Mouse (Mus musculus) lung, embryonic 15.5 days (tissue): Measurements from ENCODE around the gene Mdfic. TPM values are rescaled to one million over a fixed set of nuclear protein-coding genes. Genes with fewer than 3 reads are reported as not detected.
A peak's percentile ranks its signal among the peaks of the same experiment; 100 is the strongest.

Experiments
- ATAC-seq: fragments of 200-750 bp; cut with Nextera tagmentation; 2 replicates; pipeline ENCODE4 v1.8.0; 2017; ENCODE audit warnings: moderate number of reproducible peaks, borderline replicate concordance; ENCODE audit not compliant: low FRiP score, low TSS enrichment; ENCODE audit errors: extremely low read depth
- H3K27ac ChIP-seq: fragments of 300-500 bp; sonication (generic); 2 replicates; pipeline ENCODE4 v1.5.1; 2015; ENCODE audit warnings: moderate library complexity, mild to moderate bottlenecking, inconsistent platforms
- H3K27me3 ChIP-seq: fragments of 300-500 bp; sonication (generic); 2 replicates; pipeline ENCODE4 v1.6.1; 2015; ENCODE audit warnings: inconsistent platforms
- H3K36me3 ChIP-seq: fragments of 300-500 bp; sonication (generic); 2 replicates; pipeline ENCODE4 v1.6.1; 2015; ENCODE audit warnings: inconsistent platforms
- H3K4me1 ChIP-seq: fragments of 300-500 bp; sonication (generic); 2 replicates; pipeline ENCODE4 v1.6.1; 2015; ENCODE audit warnings: inconsistent platforms
- H3K4me2 ChIP-seq: fragments of 300-500 bp; sonication (generic); 2 replicates; pipeline ENCODE4 v1.6.1; 2015; ENCODE audit warnings: inconsistent platforms, mild to moderate bottlenecking, moderate library complexity
- H3K4me3 ChIP-seq: fragments of 300-500 bp; sonication (generic); 2 replicates; pipeline ENCODE4 v1.5.1; 2015; ENCODE audit warnings: mild to moderate bottlenecking, inconsistent platforms
- H3K9ac ChIP-seq: fragments of 300-500 bp; sonication (generic); 2 replicates; pipeline ENCODE4 v1.6.1; 2015; ENCODE audit warnings: inconsistent platforms
- H3K9me3 ChIP-seq: fragments of 300-500 bp; sonication (generic); 2 replicates; pipeline ENCODE4 v1.6.1; 2016; ENCODE audit warnings: inconsistent platforms
- WGBS: fragments of 180-500 bp; shearing (Covaris S2); methylation state at CpG from one replicate; pipeline ENCODE4 v1.1.7; 2015; 5-methylcytosine and 5-hydroxymethylcytosine counted together
- polyA plus RNA-seq: library from polyadenylated mRNA; unstranded; fragments of >200 nt; fragmentation: Nextera tagmentation; extraction: Ambion mirVana; gene quantifications from 2 replicates; pipeline ENCODE4 v1.2.1, GENCODE M21; 2015

Gene Mdfic
- polyA plus RNA-seq, 1 experiment from 2014 or later: 9.9 TPM

DNA sequence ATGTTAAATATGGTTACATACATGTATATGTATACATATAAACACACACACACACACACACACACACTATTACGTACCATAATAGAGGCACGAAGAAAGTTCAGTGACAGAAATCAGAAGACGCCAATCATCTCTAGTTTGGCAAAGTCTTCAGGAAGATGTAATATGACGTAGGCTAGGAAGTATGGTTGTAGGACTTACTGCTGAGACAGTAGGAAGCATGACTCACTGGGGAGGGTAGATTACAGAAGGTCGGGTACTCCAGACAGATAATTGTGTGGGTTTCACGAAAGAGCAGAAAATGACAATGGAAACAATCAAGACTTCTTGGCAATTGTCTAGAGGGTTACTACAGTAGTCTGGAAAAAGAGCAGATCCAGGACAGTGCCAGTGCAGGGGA, 6.0 kb downstream of the Mdfic start:
- H3K27ac ChIP-seq: no peak overlapping the region
- H3K4me2 ChIP-seq: no peak overlapping the region
- no peaks in the 10 kb centered on the region for H3K27me3 ChIP-seq
- no peaks in the 10 kb centered on the region for H3K36me3 ChIP-seq
- H3K4me1 ChIP-seq: peaks cover 48% of the 10 kb centered on the region
- WGBS: 82% methylated on average over 6 of the region's 6 CpGs
- no peak overlapping the region for H3K4me3 ChIP-seq
- no peaks in the 10 kb centered on the region for H3K9me3 ChIP-seq
- no peak for ATAC-seq
- H3K9ac ChIP-seq: no peak overlapping the region

DNA sequence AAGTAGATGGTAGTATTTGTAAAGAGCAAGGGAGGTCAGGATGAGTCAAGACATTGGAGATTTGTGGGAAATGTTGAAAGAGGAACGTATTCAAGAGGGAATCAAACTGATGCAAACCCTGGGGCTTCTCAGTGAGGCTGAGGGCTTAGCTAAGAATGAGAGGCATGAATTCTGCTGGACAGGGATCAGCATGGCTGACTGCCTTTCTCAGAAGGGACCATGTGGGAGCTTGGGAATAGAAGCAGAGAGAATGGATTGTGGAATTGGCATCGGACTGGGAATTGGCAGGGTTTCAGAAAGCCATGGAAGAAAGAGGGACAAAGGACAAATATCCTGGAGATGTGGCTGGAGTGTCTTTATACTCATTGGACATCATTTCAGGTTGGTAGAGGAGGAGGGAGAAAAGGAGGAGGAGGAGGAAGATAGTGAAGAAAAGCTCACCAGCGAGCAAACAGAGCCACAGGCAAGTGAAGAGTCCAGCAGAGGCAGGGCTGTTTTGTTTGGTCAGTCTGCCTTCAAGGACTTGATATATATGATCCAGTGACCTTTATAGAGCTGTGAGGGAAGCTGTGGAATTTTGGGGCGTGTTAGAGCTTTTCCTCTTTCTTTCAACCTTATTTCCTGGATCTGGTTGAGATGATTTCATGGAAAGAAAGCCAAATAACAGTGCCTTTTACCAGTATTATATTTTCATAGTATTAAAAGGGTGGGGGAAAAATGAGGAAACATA, 7.4 kb downstream of the Mdfic start:
- no peak for ATAC-seq
- no peak overlapping the region for H3K27ac ChIP-seq
- H3K27me3 ChIP-seq: no peaks in the 10 kb centered on the region
- no peak overlapping the region for H3K4me3 ChIP-seq
- H3K9ac ChIP-seq: no peak overlapping the region
- H3K9me3 ChIP-seq: no peaks in the 10 kb centered on the region
- H3K4me1 ChIP-seq: peaks cover 44% of the 10 kb centered on the region
- H3K36me3 ChIP-seq: no peaks in the 10 kb centered on the region
- no peak overlapping the region for H3K4me2 ChIP-seq
- WGBS: 35% methylated on average over 4 of the region's 4 CpGs

DNA sequence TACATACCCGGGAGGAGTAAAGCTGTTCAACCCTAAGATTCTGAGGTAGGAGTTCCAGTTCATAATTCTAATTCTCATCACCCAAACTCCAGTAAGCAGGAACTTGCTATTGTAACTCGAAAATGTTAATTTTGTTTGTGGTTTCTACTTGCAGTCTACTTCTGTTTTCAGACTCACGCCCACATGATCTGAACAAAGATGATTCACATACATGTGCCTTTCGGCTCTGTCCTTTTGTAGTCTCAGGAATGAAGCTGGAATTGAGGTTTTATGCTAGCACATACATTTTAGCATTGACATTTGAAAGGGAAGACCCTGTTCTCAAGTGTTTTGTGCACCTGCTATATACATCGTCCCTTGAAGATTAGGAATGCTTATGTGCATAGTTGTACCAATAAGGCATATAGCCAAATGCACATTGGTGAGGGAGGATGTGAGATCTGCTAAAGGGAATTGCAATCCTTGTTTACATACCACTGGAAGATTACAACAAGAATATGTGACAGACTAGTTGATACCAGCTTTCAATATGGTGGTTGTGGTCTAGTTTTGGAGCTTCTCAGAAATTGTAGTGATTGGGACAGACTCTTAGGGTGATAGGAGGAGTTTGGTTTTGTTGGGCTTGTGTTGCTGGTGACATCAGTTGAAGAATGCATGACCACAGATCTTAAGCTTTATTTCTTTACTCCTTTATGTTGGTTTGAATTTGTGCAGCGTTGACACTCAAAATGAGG, 8.6 kb downstream of the Mdfic start:
- Histone ChIP-seq H3K9ac (no peak overlapping the region), H3K27ac (no peak overlapping the region), H3K36me3 (no peaks in the 10 kb centered on the region), H3K27me3 (no peaks in the 10 kb centered on the region), H3K4me2 (no peak overlapping the region), H3K4me3 (no peak overlapping the region), H3K4me1 (peaks cover 36% of the 10 kb centered on the region), H3K9me3 (no peaks in the 10 kb centered on the region)
- no peak for ATAC-seq
- 85% methylated on average over 6 of the region's 6 CpGs for WGBS

DNA sequence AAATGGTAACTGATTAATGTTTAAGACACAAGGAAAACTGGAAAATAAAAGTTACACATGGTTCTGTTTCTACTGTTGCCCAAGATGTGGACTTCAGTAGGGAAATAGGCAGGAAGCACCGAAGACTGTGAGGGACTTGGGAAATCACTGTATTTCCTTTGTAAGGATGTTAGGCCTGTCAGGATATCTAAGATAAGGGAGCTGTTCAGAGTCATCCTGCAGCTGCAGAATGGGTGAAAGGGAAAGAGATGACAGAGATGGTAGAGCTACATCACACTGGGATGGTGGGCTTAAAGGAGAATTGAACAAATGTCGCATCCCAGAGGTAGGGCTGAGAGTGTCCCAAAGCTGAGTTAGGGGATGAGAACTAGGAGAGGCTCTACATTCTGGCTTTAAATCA, 9.8 kb downstream of the Mdfic start:
- Histone ChIP-seq H3K27me3 (no peaks in the 10 kb centered on the region), H3K4me2 (no peak overlapping the region), H3K4me3 (no peak overlapping the region), H3K9ac (no peak overlapping the region), H3K27ac (peak overlapping the region; percentile 44; the same call in 1 of the 2 replicates), H3K9me3 (no peaks in the 10 kb centered on the region), H3K4me1 (peaks cover 30% of the 10 kb centered on the region), H3K36me3 (no peaks in the 10 kb centered on the region)
- WGBS: 42% methylated on average over 2 of the region's 2 CpGs
- ATAC-seq: peak; percentile 69; the same call in 1 of the 2 replicates

DNA sequence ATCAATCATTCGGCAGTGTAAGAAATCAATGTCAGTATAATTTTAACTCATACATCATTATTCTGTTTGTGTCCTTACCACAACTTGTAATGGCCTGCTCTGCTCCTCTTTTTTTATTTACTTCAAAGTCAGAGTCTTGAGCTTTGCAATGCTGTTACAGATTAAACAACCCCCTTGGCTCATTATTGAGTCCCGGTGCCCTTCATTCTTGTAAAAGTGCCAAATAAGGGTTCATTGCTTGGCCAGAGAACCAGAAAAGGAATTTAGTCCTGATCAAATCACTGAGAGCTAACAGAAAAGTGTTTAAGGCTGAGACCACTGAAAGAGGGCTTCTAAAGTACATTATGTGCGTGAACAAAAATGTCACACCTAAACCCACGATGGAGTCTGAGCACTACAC, 10.2 kb downstream of the Mdfic start:
- no peaks in the 10 kb centered on the region for H3K27me3 ChIP-seq
- ATAC-seq: no peak
- no peak overlapping the region for H3K4me2 ChIP-seq
- 35% methylated on average over 4 of the region's 4 CpGs for WGBS
- no peaks in the 10 kb centered on the region for H3K9me3 ChIP-seq
- H3K36me3 ChIP-seq: no peaks in the 10 kb centered on the region
- H3K4me3 ChIP-seq: no peak overlapping the region
- peak overlapping the region; percentile 4; the same call in 1 of the 2 replicates for H3K27ac ChIP-seq
- no peak overlapping the region for H3K9ac ChIP-seq
- H3K4me1 ChIP-seq: peaks cover 30% of the 10 kb centered on the region

DNA sequence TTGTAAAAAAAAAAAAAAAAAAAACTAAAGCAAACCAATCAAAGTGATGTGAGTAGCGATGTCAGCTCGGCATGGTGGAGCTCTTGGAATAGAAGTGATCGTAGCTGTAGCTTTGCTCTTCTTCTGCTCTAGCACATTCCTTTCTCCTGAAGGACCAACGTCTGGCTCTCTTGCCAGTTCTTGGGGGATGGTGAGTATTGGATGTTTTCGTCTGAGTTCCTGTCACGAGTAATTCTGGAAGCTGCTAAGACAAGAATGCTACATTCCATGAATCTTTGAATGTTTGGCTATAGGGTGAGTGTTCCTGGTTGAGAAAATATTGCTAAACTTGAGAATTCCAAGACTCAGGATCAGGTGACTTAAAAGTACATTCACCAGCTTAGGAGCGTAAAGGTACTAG, 11.0 kb downstream of the Mdfic start:
- H3K27me3 ChIP-seq: no peaks in the 10 kb centered on the region
- peak overlapping the region; percentile 4; the same call in 1 of the 2 replicates for H3K27ac ChIP-seq
- peaks cover 30% of the 10 kb centered on the region for H3K4me1 ChIP-seq
- H3K9me3 ChIP-seq: no peaks in the 10 kb centered on the region
- H3K36me3 ChIP-seq: no peaks in the 10 kb centered on the region
- ATAC-seq: no peak; the same call in 1 of the 2 replicates
- WGBS: 40% methylated on average over 7 of the region's 7 CpGs
- no peak overlapping the region for H3K9ac ChIP-seq
- no peak overlapping the region for H3K4me2 ChIP-seq
- H3K4me3 ChIP-seq: no peak overlapping the region

DNA sequence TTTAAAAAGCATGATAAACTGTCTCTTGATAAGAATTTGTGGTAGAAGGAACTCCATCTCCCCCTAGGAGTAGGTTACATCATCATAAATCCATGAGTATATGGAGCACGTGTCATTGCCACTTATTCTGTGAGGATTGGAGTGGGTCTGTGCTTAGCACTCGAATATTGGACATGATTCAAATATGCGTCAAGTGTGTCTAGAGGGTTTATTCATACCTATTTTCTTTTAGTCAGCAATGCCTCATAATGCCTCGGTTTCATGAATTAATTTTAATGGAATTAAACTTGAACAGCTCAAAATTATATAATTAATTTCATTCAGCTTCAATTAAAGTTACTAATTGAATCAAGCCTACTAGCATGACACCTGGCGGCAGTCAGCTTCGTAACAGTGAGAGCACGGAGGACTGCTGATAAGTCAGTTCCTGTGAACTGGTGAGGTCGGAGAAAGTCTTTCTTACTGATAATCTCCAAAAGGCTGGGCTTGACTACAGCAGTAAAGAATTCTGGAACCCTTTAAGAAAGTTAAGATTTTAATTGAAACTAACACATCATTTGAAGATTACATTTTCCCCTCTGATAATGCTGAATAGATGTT, 17.0 kb downstream of the Mdfic start:
- peak; percentile 84; the same call in 1 of the 2 replicates for ATAC-seq
- 23% methylated on average over 8 of the region's 8 CpGs for WGBS
- Histone ChIP-seq H3K9ac (no peak overlapping the region), H3K36me3 (peaks cover 3% of the 10 kb centered on the region; the same call in 1 of the 2 replicates), H3K27me3 (no peaks in the 10 kb centered on the region), H3K4me2 (no peak overlapping the region), H3K9me3 (no peaks in the 10 kb centered on the region), H3K27ac (peak overlapping the region; percentile 67), H3K4me1 (peaks cover 18% of the 10 kb centered on the region), H3K4me3 (no peak overlapping the region)

DNA sequence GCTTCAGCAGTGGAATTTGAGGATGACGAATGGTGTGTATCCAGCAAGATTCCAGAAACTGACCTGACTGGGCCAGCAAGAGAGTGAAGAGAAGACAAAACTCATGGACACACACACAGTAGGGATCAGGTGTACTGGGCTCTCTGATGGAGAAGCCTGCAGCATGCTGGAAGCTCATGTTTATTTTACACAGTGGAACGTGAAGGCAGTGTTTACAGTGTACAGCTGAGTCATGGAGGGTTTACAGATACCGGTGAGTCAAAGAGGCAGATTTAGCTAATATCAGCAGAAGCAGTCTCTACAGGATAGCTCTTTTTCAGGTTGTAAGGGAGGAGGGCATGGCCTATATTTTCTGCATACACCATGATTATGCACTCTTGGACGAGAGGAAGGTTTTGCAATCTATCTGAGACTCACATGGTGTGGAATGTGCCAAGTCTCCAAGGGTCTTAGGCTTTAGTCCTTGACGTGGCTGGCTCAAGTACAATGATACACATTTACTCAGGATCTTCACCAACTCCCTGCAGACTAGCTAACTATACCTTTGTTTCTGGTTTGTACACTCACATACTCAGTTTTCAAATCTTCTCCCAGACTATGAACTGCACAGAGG, 18.0 kb downstream of the Mdfic start:
- peak; percentile 58 for ATAC-seq
- 24% methylated on average over 5 of the region's 5 CpGs for WGBS
- Histone ChIP-seq H3K4me1 (peaks cover 18% of the 10 kb centered on the region), H3K27me3 (no peaks in the 10 kb centered on the region), H3K27ac (peak overlapping the region; percentile 71), H3K4me2 (no peak overlapping the region), H3K9ac (no peak overlapping the region), H3K9me3 (no peaks in the 10 kb centered on the region), H3K36me3 (peaks cover 9% of the 10 kb centered on the region), H3K4me3 (no peak overlapping the region)

DNA sequence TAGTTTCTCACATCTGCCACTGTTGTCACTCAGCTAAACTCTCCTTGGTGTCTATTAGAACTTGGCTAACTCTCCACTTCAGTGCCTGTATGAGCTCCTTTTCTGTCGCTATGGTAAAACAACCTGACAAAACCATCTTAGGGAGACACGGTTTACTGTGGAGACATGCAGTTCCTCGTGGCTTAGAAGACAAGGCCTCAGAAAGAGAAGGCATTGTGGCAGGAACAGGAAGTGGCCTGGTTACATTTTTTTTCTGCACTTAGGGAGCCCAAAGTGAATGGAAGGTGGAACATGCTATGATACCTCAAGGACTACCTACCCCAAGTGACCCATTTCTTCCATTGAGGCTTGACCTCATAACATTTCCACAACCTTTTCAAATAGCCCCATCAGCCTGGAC, 18.7 kb downstream of the Mdfic start:
- 67% methylated on average over 3 of the region's 3 CpGs for WGBS
- peaks cover 18% of the 10 kb centered on the region for H3K4me1 ChIP-seq
- no peak for ATAC-seq

DNA sequence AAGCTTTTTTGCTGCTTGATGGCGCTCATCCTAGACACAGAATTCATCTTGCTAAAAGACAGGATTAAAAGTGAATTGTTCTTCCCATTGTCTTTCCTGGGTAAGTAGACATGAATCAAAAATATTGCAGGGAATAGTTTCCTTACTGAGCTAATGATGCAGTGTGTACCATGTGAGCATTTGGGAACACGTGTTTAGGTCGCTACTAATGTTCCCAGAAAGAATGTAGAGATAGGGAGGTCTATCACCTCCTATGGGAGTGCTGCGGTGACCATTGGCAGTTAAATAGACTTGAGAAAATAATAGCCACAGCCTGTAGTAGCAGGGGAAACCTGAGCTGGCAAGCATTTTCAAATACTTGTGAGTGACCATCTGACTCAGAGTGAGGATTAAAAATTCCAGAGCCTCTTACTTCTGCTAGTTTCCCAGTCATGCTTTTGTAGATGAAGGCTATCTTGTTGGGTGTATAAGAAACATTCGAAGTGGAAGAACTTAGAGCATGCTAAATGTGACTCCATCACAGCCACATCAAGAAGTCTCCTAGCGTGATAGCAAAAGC, 22.2 kb downstream of the Mdfic start:
- H3K4me1 ChIP-seq: peaks cover 10% of the 10 kb centered on the region
- WGBS: 79% methylated on average over 6 of the region's 6 CpGs
- no peak overlapping the region for H3K4me2 ChIP-seq
- peaks cover 13% of the 10 kb centered on the region for H3K36me3 ChIP-seq
- no peaks in the 10 kb centered on the region for H3K9me3 ChIP-seq
- no peak overlapping the region for H3K27ac ChIP-seq
- ATAC-seq: no peak
- no peak overlapping the region for H3K9ac ChIP-seq
- no peak overlapping the region for H3K4me3 ChIP-seq
- H3K27me3 ChIP-seq: no peaks in the 10 kb centered on the region

More for the DNA sequence above, 18.7 kb downstream of the Mdfic start:
- no peak overlapping the region for H3K27ac ChIP-seq
- peaks cover 9% of the 10 kb centered on the region for H3K36me3 ChIP-seq
- H3K4me3 ChIP-seq: no peak overlapping the region
- H3K9me3 ChIP-seq: no peaks in the 10 kb centered on the region
- H3K4me2 ChIP-seq: no peak overlapping the region
- H3K9ac ChIP-seq: no peak overlapping the region
- no peaks in the 10 kb centered on the region for H3K27me3 ChIP-seq

DNA sequence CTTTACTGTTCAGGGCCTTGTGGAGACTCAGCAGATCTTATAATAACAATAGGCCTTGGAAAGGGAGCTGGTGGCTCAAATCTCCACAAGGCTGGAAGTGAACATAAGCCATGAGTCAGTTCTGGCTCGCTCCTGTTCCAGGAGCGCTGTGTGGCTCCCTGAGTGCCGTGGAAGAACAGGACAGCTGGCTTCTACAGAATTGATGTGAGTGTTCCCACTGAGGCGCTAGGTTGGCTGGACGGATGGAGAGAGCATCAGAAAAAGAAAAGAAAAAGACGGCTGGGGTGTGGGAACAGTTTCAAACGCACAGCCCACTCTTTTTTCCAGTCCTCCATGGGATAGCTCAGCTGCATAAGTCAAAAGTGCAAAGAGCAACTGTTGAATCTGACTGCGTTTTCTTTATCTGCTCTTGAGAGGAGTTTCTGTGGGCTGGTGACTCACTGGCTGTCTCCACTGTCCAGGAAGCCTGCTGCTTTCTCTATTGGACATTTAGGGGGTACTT, 22.9 kb downstream of the Mdfic start:
- Histone ChIP-seq H3K27me3 (no peaks in the 10 kb centered on the region), H3K4me3 (no peak overlapping the region), H3K4me1 (peaks cover 5% of the 10 kb centered on the region), H3K36me3 (peaks cover 13% of the 10 kb centered on the region), H3K27ac (0 out of 2 replicates have a peak overlapping the region, but pooled peaks have one; percentile 8), H3K9ac (no peak overlapping the region), H3K4me2 (no peak overlapping the region), H3K9me3 (no peaks in the 10 kb centered on the region)
- ATAC-seq: no peak
- 51% methylated on average over 8 of the region's 8 CpGs for WGBS
